Mouse (Mus musculus): Measurements from ENCODE around the gene Ndufs1.

DNA sequence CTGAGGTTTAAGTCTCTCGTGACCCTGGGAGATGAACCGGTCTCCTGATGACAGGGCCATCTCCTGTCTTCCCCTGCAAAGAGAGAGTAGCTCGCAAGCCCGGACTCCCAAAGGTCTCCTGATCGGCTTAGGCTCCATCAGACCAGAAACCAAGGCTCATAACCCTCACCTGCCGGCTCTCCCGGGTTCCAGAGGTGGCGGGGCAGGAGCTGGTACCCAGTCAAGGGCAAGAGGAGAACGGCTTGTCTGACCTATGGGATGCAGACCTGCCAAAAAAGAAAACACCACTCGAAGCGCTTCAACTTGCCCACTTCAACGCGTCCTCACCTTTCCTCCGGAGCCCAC, 402 bp downstream of the Ndufs1 start:
- TF ChIP-seq USF1 (IDR thresholded peaks at IDR 0.05; ENCODE audit: low read depth) (no peak), TCF3 (IDR thresholded peaks at IDR 0.05; ENCODE audit: insufficient read length, low read depth) (no peak), MAX (IDR thresholded peaks at IDR 0.05; ENCODE audit: low read depth) (no peak), MYOG (IDR thresholded peaks at IDR 0.05; ENCODE audit: control insufficient read depth in 1 of 3, insufficient read depth in 1 of 3, insufficient read length in 2 of 3, low read depth in 2 of 3) (no peak), SRF (IDR thresholded peaks at IDR 0.05; ENCODE audit: control insufficient read depth, insufficient read length, low read depth) (no peak), MYOD1 (IDR thresholded peaks at IDR 0.05; ENCODE audit: control insufficient read depth in 1 of 3, insufficient read length in 2 of 3, low read depth in 2 of 3) (no peak), POLR2A (IDR thresholded peaks at IDR 0.05; ENCODE audit: insufficient read length, low read depth) (no peak)

All from myocyte (in vitro differentiated cells).